Mouse (Mus musculus) kidney, adult 18-20 months (tissue): Measurements from ENCODE around the gene Art5.

ENCODE experiments used
- DNase-seq: peaks from one replicate; pipeline ENCODE4 v3.0.0; 2021

The Art5 gene

GRCm38 (mm10) chr7:102109171-102109570 lies at the start of gene Art5:
Art5 (minus strand) TSS chr7:102109489.
- no peak for DNase-seq

- DNase-seq, result no peak
Observed at GRCm38 (mm10) chr7:102153691-102154090, 44.4 kb upstream of the Art5 start.

GRCm38 (mm10) chr7:102137898-102138297 lies 28.6 kb upstream of the Art5 start:
- no peak for DNase-seq

- peak; percentile 20 for DNase-seq
Observed at GRCm38 (mm10) chr7:102137464-102137863, 28.2 kb upstream of the Art5 start.

GRCm38 (mm10) chr7:102132395-102132794 lies 23.1 kb upstream of the Art5 start:
- peak; percentile 17 for DNase-seq

GRCm38 (mm10) chr7:102120326-102120725 lies 11.0 kb upstream of the Art5 start:
- DNase-seq, result no peak

GRCm38 (mm10) chr7:102117382-102117781 lies 8.1 kb upstream of the Art5 start:
- DNase-seq, result no peak

- no peak for DNase-seq
Observed at GRCm38 (mm10) chr7:102116579-102117331, 7.5 kb upstream of the Art5 start, which contains the start of gene Chrna10. Chrna10 (minus strand) TSS chr7:102116828.

- no peak for DNase-seq
Observed at GRCm38 (mm10) chr7:102113151-102113729, 4.0 kb upstream of the Art5 start.

- no peak for DNase-seq
Observed at GRCm38 (mm10) chr7:102109746-102110145, 457 bp upstream of the Art5 start.

- no peak for DNase-seq
Observed at GRCm38 (mm10) chr7:102108206-102108605, 1.1 kb downstream of the Art5 start.

GRCm38 (mm10) chr7:102106700-102107141 lies 2.6 kb downstream of the Art5 start:
- DNase-seq, result no peak

GRCm38 (mm10) chr7:102104126-102104525 lies 5.2 kb downstream of the Art5 start:
- no peak for DNase-seq

GRCm38 (mm10) chr7:102103555-102103954 lies 5.7 kb downstream of the Art5 start:
- no peak for DNase-seq

GRCm38 (mm10) chr7:102102696-102103095 lies 6.6 kb downstream of the Art5 start:
- DNase-seq, result no peak

GRCm38 (mm10) chr7:102102241-102102640 lies 7.0 kb downstream of the Art5 start:
- DNase-seq, result no peak

GRCm38 (mm10) chr7:102101487-102101886 lies 7.8 kb downstream of the Art5 start, which contains the start of gene Art1:
Art1 (plus strand) TSS chr7:102101743.
- no peak for DNase-seq

- no peak for DNase-seq
Observed at GRCm38 (mm10) chr7:102100868-102101267, 8.4 kb downstream of the Art5 start.

- peak; percentile 16 for DNase-seq
Observed at GRCm38 (mm10) chr7:102099760-102100661, 9.3 kb downstream of the Art5 start.

GRCm38 (mm10) chr7:102087336-102087735 lies 22.0 kb downstream of the Art5 start:
- DNase-seq, result no peak

GRCm38 (mm10) chr7:102084041-102084696 lies 25.1 kb downstream of the Art5 start:
- no peak for DNase-seq

GRCm38 (mm10) chr7:102082816-102083215 lies 26.5 kb downstream of the Art5 start, which contains the start of gene Trpc2:
Trpc2 (plus strand) TSS chr7:102083116.
- no peak for DNase-seq

GRCm38 (mm10) chr7:102081784-102082183 lies 27.5 kb downstream of the Art5 start:
- DNase-seq, result no peak
